Mouse (Mus musculus): ENCODE results near the gene Snx7.

Gene Snx7

DNA sequence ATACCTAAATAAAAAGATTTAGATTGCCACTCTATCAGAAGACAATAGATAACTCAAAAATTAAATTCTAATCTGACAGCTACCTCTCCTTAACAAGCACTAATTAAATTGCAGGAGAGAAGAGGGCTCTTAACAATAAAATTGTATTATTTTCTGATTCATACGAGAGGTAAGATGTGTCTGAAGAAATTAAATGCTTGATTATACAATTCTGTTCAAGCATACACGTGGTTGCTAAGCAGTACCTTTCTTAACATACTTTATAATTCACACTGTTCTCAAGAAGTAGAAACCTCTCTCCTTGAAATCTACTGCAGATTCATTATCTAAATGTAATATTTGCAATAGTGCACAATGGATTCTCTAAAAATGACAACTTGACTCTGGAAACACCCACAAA lies 54.5 kb downstream of the Snx7 start:
- no peak for DNase-seq

DNA sequence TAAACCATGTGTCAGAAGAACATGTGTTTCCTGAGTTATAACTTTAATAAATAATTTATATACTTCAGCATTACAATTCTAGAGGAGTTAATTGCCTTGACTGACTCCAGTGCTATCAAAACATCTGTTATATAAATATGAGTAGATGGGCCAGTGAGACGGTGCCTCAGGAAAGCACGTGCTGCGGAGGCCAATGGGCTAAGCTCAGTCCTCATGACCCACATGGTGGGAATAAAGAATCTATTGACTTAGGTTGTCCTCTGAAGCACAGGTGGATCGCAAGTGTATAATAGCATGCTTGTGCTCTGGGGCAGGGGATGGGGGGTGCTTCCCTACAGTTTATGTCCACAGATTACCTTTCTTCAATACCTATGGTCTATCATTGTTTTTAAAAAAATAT lies 56.6 kb downstream of the Snx7 start:
- no peak for DNase-seq

DNA sequence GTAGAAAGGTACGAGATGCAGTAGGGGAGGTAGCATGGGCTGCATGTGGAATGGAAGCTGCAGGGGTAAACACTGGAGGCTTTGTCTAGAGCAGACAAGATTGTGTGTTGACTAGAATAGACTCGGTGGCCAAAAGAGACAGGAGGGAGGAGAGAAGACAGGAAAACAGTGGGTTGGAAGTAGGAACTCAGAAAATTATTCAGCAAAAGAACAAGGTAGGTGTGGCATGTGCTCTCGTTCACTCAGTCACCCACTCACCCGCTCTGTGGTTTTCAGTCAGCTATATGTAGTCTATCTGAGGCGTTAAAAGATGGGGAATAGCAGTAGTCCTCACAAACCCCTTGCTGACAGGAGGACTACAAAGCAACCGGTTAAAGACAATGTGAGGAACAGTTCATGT lies 63.0 kb downstream of the Snx7 start:
- no peak for DNase-seq

- no peak for DNase-seq
Observed at GRCm38 (mm10) chr3:117794501-117794900, 74.2 kb downstream of the Snx7 start.

DNA sequence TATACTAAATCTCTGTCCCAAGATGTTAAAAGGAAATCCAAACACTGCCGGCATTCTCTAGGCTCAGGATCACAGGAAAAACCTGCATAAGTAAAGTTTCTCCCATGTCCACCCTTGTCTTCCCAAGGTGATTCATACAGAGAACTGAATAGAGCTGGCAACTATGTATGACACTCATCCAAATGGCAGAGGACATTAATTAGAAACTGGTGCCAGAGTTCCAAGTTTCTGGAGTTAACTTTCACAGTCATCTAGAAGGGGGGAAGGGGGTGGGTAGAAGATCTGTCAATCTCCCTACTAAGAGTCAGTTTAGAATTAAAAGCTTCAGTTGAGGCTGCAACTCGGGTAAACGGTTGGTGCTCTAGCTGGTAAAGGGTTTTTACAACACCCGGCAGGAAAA lies 76.8 kb downstream of the Snx7 start:
- DNase-seq, result no peak

GRCm38 (mm10) chr3:117791273-117791672 lies 77.5 kb downstream of the Snx7 start:
- DNase-seq, result no peak

- peak in 1 of 2 experiments; percentile 11 for DNase-seq
Observed at GRCm38 (mm10) chr3:117788800-117789693, 79.7 kb downstream of the Snx7 start.

GRCm38 (mm10) chr3:117787247-117787646 lies 81.5 kb downstream of the Snx7 start:
- DNase-seq, result peak; percentile 47 to 50

GRCm38 (mm10) chr3:117752151-117752757 lies 116.5 kb downstream of the Snx7 start:
- DNase-seq, result no peak

DNA sequence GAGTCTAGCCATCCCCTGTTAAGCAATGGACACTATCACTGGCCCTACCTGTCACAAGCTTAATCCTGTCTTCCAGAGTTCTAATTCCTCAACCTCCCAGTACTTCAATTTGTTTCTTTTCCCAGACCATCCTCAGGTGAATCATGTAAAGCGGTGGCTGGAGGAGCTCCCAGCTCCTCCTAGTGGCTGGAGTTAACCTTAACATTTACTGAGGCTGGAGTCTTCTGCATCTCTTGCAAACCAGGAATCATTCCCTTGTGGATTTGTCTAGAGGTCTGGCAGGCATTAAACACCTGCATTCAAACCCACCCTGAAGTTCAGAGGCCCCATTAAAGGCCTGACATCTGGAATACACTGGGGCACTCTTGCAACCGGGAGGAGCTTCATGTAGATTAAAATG lies 117.1 kb downstream of the Snx7 start:
- no peak for DNase-seq

DNA sequence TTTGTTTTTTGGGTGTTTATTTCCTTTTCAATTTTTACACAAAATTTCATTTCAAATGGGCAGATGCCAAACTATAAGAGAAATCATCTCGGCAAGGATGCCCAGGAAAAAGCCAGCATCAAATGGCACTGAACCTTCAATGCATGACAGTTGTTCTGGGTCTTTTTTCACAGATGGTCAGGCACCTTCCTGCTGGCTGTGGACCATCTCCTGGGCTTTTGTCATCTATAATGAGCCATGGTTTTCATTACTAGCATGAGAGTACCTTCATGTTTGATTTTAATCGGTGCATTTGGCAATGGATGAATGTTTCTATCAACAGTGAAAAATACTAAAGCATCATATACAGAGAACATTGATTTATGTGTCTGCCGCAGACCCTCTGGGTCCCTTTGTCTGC lies 119.5 kb downstream of the Snx7 start:
- DNase-seq, result no peak

DNA sequence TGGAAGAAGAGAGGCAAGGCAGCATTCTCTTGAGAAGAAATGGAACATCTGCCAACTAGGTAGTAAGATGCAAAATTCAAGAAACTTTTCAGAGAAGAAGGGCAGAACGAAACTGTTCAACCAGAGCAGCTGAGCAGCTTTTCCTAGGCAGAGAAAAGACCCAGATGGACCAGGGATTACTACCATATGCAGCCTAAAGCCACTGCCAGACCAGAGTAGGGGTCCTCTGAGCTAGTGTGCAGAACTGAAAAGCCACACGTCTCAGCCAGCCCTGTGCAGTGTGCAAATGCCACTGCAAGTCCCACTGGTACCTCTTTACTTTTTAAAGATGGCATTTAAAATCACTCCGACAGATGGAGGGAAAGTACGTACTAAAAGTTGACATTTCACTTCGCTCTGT lies 129.0 kb downstream of the Snx7 start:
- DNase-seq, result no peak

DNA sequence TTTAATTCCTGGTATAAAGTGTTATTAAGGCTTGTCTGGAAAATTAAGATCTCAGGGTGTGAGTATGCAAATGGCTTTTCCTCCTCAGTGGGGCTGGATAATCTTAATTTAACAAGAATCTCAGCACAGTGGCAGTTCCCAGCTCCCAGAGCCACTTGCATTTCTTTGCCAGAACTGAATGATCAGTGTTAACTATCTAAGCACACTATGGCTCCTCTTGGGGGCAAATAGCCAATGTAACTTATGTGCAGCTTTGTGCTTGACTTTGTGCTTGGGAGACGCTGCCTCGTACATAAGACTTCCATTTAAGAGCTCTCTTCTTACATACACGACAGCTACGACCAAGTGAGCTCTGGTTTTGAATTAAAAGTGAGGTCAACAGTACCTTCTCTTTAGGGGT lies 136.1 kb downstream of the Snx7 start:
- no peak for DNase-seq
